Mouse (Mus musculus): ENCODE results near the gene Vezt. TPM values are rescaled to one million over a fixed set of nuclear protein-coding genes. Genes with fewer than 3 reads are reported as not detected.

Gene Vezt
- polyA plus RNA-seq, 1 experiment: 16.4 TPM

GRCm38 (mm10) chr10:93944241-93944640 is 91.4 kb downstream of the Vezt start:
- TF ChIP-seq POLR2A (IDR thresholded peaks at IDR 0.05; ENCODE audit: borderline replicate concordance, low read depth, low read length): no peak
- no peak for TF ChIP-seq CTCF (IDR thresholded peaks at IDR 0.05; ENCODE audit: low read depth, low read length)
- no peak overlapping the region for H3K4me3 ChIP-seq (ENCODE audit: insufficient read depth, low read length)
- H3K4me1 ChIP-seq (ENCODE audit: control insufficient read depth, insufficient read depth, low read length): peaks cover 29% of the 10 kb centered on the region
- no peak overlapping the region for H3K27ac ChIP-seq (ENCODE audit: insufficient read depth, low read depth, low read length)

GRCm38 (mm10) chr10:93940279-93940678 is 95.3 kb downstream of the Vezt start:
- no peak for TF ChIP-seq CTCF (IDR thresholded peaks at IDR 0.05; ENCODE audit: low read depth, low read length)
- no peak for TF ChIP-seq POLR2A (IDR thresholded peaks at IDR 0.05; ENCODE audit: borderline replicate concordance, low read depth, low read length)
- Histone ChIP-seq H3K4me3 (ENCODE audit: insufficient read depth, low read length) (no peak overlapping the region), H3K4me1 (ENCODE audit: control insufficient read depth, insufficient read depth, low read length) (peaks cover 13% of the 10 kb centered on the region), H3K27ac (ENCODE audit: insufficient read depth, low read depth, low read length) (no peak overlapping the region)

DNA sequence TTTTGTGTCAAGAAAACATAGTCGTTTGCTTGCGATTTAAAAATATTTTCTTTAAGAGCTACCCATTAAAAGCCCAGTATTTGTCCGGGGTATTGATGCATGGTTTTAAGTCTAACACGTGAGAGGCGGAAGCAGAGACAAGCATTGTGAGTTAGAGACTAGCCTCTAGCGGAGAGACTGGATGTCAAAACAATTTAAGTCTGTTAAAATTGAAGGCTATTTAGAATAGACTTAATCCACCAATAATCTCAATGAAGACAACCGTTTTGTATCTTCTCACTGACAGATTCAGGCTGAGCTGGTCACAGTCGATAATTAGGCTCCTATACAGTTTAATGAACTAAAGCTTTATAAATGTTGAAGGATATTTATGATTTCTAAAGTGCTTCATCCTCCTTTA is 95.9 kb downstream of the Vezt start:
- Histone ChIP-seq H3K4me3 (ENCODE audit: insufficient read depth, low read length) (no peak overlapping the region), H3K4me1 (ENCODE audit: control insufficient read depth, insufficient read depth, low read length) (peaks cover 8% of the 10 kb centered on the region), H3K27ac (ENCODE audit: insufficient read depth, low read depth, low read length) (no peak overlapping the region)
- TF ChIP-seq CTCF (IDR thresholded peaks at IDR 0.05; ENCODE audit: low read depth, low read length) (no peak), POLR2A (IDR thresholded peaks at IDR 0.05; ENCODE audit: borderline replicate concordance, low read depth, low read length) (no peak)

DNA sequence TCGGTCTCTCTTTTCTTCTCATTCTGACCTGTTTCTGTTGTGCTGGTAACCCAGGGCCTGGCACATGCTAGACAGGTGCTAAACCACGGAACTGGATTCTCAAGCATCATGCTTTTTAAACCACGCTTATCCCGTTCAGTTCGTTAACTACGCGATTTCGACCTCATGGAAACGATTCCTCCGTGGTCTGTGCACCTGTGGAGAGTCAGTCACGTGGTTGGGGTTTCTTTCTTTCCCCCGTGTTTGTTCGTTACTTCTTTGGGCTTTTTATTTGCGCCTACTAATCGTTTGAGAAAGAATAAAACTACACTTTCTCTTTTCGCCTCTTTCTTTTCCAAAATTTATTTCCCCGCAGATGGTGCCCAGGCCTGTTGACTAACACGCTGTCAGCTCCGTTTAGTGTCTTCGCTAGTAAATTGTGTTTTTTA is 96.8 kb downstream of the Vezt start:
- Histone ChIP-seq H3K27ac (ENCODE audit: insufficient read depth, low read depth, low read length) (no peak overlapping the region), H3K4me3 (ENCODE audit: insufficient read depth, low read length) (no peak overlapping the region), H3K4me1 (ENCODE audit: control insufficient read depth, insufficient read depth, low read length) (peaks cover 9% of the 10 kb centered on the region)
- no peak for TF ChIP-seq CTCF (IDR thresholded peaks at IDR 0.05; ENCODE audit: low read depth, low read length)
- TF ChIP-seq POLR2A (IDR thresholded peaks at IDR 0.05; ENCODE audit: borderline replicate concordance, low read depth, low read length): no peak

DNA sequence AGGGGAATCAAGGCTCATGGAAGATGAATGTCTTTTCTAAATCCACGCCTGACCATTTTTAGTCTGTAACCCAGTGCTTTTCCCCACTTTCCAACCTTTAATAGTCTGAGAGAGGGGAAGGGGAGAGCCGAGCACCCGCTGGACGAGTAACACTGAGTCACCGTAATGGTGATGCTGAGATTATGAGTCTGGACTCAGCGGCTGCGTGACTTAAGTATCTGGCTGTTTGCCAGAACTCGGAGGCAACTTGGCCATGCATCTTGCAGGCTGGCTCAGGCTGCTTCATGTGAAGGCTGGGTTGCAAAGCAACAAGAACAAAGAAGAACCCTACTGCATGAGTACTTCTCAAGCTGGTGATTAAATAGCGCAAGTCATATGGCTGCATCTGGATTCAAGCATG is 101.6 kb downstream of the Vezt start:
- Histone ChIP-seq H3K4me1 (ENCODE audit: control insufficient read depth, insufficient read depth, low read length) (peaks cover 5% of the 10 kb centered on the region; the same call in 1 of the 2 replicates), H3K4me3 (ENCODE audit: insufficient read depth, low read length) (no peak overlapping the region), H3K27ac (ENCODE audit: insufficient read depth, low read depth, low read length) (no peak overlapping the region)
- TF ChIP-seq CTCF (IDR thresholded peaks at IDR 0.05; ENCODE audit: low read depth, low read length) (no peak), POLR2A (IDR thresholded peaks at IDR 0.05; ENCODE audit: borderline replicate concordance, low read depth, low read length) (no peak)

DNA sequence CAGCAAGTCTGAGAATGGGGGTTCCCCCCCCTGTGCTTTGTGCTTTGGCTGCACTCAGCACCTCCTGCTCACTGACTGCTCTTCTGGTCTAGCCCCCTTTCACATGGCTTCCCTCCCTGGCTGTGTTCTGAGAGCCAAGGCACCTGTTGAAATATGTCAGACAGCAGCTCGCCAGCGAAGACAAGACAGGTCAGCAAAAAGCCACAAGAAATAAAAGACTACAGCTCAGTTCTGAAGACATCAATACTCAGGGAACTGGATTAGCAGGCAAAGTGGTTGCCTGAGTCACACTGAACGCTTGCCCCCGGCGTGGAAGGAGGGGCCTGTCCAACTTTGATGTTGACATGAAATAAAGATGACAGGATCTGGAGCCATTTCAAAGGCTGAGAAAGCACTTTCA is 102.8 kb downstream of the Vezt start:
- Histone ChIP-seq H3K4me1 (ENCODE audit: control insufficient read depth, insufficient read depth, low read length) (peaks cover 5% of the 10 kb centered on the region; the same call in 1 of the 2 replicates), H3K4me3 (ENCODE audit: insufficient read depth, low read length) (no peak overlapping the region)
- TF ChIP-seq POLR2A (IDR thresholded peaks at IDR 0.05; ENCODE audit: borderline replicate concordance, low read depth, low read length): no peak
- TF ChIP-seq CTCF (IDR thresholded peaks at IDR 0.05; ENCODE audit: low read depth, low read length): no peak

GRCm38 (mm10) chr10:93932020-93932419 is 103.6 kb downstream of the Vezt start:
- H3K4me1 ChIP-seq (ENCODE audit: control insufficient read depth, insufficient read depth, low read length): peaks cover 5% of the 10 kb centered on the region; the same call in 1 of the 2 replicates
- no peak overlapping the region for H3K4me3 ChIP-seq (ENCODE audit: insufficient read depth, low read length)
- TF ChIP-seq CTCF (IDR thresholded peaks at IDR 0.05; ENCODE audit: low read depth, low read length) (no peak), POLR2A (IDR thresholded peaks at IDR 0.05; ENCODE audit: borderline replicate concordance, low read depth, low read length) (no peak)
- H3K27ac ChIP-seq (ENCODE audit: insufficient read depth, low read depth, low read length): no peak overlapping the region

More for the DNA sequence above, 102.8 kb downstream of the Vezt start:
- no peak overlapping the region for H3K27ac ChIP-seq (ENCODE audit: insufficient read depth, low read depth, low read length)

GRCm38 (mm10) chr10:93931431-93931830 is 104.2 kb downstream of the Vezt start:
- peaks cover 5% of the 10 kb centered on the region; the same call in 1 of the 2 replicates for H3K4me1 ChIP-seq (ENCODE audit: control insufficient read depth, insufficient read depth, low read length)
- H3K4me3 ChIP-seq (ENCODE audit: insufficient read depth, low read length): no peak overlapping the region
- no peak for TF ChIP-seq POLR2A (IDR thresholded peaks at IDR 0.05; ENCODE audit: borderline replicate concordance, low read depth, low read length)
- TF ChIP-seq CTCF (IDR thresholded peaks at IDR 0.05; ENCODE audit: low read depth, low read length): no peak
- H3K27ac ChIP-seq (ENCODE audit: insufficient read depth, low read depth, low read length): no peak overlapping the region

DNA sequence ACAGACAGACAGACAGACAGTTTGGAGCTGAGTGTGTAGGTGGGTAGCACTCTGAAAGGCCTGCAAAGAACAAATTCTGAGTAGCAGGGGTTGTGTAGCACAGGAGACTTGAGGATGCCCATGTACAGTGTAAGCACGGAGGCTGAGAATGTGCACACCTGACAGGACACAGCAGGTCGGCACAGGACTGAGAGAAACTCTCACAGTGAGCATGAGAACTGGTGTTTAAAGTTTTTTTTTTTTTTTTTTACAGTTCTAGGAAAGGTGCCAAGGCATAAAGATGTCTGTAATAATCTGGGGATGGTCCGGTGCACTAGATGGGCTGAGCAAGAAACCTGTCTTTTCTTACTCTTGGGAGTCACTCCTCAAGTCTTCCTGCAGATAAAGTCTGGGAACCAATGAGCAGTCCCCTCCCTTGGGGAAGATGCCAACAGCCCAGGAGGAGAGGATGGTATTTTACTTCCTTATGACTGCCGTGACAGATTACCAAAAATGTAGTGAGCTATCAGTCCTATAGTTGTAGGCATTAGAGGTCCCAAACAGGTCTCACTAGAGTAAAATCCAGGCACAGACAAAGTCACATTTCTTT is 105.3 kb downstream of the Vezt start:
- H3K4me1 ChIP-seq (ENCODE audit: control insufficient read depth, insufficient read depth, low read length): peaks cover 5% of the 10 kb centered on the region; the same call in 1 of the 2 replicates
- no peak overlapping the region for H3K27ac ChIP-seq (ENCODE audit: insufficient read depth, low read depth, low read length)
- H3K4me3 ChIP-seq (ENCODE audit: insufficient read depth, low read length): no peak overlapping the region
- TF ChIP-seq CTCF (IDR thresholded peaks at IDR 0.05; ENCODE audit: low read depth, low read length) (no peak), POLR2A (IDR thresholded peaks at IDR 0.05; ENCODE audit: borderline replicate concordance, low read depth, low read length) (no peak)

DNA sequence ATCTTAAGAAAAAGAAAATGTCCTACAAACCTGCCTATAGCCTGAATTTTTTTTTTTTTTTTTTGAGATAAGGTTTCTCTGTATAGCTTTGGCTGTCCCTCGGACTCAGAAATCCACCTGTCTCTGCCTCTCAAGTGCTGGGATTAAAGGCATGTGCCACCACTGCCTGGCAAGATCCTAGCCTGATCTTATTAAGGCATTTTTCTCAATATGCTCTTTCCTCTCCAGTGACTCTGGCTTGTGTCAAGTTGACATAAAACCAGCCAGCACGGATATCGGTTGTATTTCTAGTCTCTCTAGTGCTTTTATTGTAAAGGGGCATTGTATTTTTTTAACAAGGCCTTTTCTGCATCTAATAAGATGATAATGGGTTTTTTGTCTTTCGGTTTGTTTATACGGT is 111.0 kb downstream of the Vezt start:
- Histone ChIP-seq H3K27ac (ENCODE audit: insufficient read depth, low read depth, low read length) (no peak overlapping the region), H3K4me1 (ENCODE audit: control insufficient read depth, insufficient read depth, low read length) (0 out of 2 replicates have a peak, but pooled peaks cover 2% of the 10 kb centered on the region), H3K4me3 (ENCODE audit: insufficient read depth, low read length) (no peak overlapping the region)
- no peak for TF ChIP-seq CTCF (IDR thresholded peaks at IDR 0.05; ENCODE audit: low read depth, low read length)
- TF ChIP-seq POLR2A (IDR thresholded peaks at IDR 0.05; ENCODE audit: borderline replicate concordance, low read depth, low read length): no peak
